In the genomic region with DNA sequence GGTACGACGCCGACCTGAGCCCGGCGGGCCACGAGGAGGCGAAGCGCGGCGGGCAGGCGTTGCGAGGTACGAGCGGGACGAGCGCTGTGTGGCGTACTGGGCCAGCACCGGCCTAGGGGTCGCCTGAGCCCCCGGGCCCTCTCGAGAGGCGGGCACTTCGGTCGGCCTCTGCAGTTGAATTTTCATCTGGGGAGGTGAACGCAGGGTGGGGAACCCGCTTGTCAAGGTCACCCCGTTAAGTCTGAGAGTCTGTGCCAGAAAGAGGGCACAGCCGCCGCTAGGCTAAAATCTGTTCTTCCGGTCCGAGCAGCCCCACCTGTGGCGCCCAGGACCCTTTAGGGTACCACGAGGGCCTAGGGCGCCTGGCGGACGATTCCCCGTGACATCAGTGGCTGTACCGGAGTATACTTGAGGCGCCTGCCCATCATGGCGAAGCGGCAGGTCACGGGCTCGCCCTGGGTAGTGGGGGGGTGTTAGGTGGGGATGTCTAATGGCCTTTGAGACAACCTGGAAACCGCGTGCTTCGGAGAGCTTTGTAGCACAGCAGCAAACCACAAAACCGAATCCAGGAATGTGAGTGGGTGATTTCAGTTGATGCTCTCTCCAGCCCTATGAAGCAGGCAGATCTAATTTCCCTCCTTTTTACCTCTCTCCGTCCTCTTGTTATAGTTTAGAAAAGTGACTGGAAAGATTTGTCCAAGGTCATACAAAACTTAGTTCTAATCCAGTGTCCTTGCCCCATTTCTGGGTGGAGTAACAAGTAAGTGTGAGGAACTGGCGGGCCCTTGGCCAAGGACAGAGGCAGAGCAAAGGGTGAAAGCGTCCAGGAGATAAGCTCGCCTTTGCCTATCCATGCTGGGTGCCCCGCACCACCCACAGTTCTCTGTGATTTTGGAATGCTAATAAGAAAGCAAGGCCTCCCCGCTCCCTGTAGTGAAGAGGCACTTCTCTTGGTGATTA, we compare ENCODE assay signal across 8 mouse cellular contexts. TPM values are rescaled to one million over a fixed set of nuclear protein-coding genes. Genes with fewer than 3 reads are reported as not detected.
A peak's percentile ranks its signal among the peaks of the same experiment; 100 is the strongest.
DNase-seq lines count a peak whose midpoint lies in the region; ATAC-seq and TF ChIP-seq lines count a peak whose summit lies in the region.

No protein-coding gene starts in this region.

- TF ChIP-seq POLR2A in CH12.LX (IDR thresholded peaks at IDR 0.05; ENCODE audit: low read depth, low read length), result no peak

- H3K27me3 ChIP-seq in CH12.LX (replicated peaks), result no peaks in the 10 kb centered on the region
- H3K27me3 ChIP-seq in embryonic facial prominence, embryonic 11.5 days (ENCODE audit: control insufficient read depth, insufficient read depth, low read length), result no peaks in the 10 kb centered on the region
- H3K27me3 ChIP-seq in heart, embryonic 14.5 days (ENCODE audit: control insufficient read depth, insufficient read depth, low read length), result no peaks in the 10 kb centered on the region
- H3K27me3 ChIP-seq in kidney, postnatal 0 days (ENCODE audit: insufficient read depth, low read length), result no peaks in the 10 kb centered on the region
- H3K27me3 ChIP-seq in lung, embryonic 14.5 days (ENCODE audit: insufficient read depth, low read length), result no peaks in the 10 kb centered on the region

- H3K4me2 ChIP-seq in CH12.LX (ENCODE audit: insufficient read depth, low read depth, poor library complexity, severe bottlenecking), result peak overlapping the region; percentile 98
- peak overlapping the region; percentile 44 for H3K4me2 ChIP-seq in embryonic facial prominence, embryonic 11.5 days (ENCODE audit: low read depth, low read length)
- H3K4me2 ChIP-seq in heart, embryonic 14.5 days (ENCODE audit: low read length), result peak overlapping the region; percentile 77
- H3K4me2 ChIP-seq in kidney, postnatal 0 days (ENCODE audit: low read length), result peak overlapping the region; percentile 88
- H3K4me2 ChIP-seq in lung, embryonic 14.5 days, result peak overlapping the region; percentile 76

- H3K4me1 ChIP-seq in CH12.LX (ENCODE audit: control insufficient read depth in 1 of 2, insufficient read depth in 2 of 2), result peaks cover 6 to 20% of the 10 kb centered on the region in 2 experiments; a peak in 2 of 4 replicates
- peaks cover 3% of the 10 kb centered on the region; the same call in 1 of the 2 replicates for H3K4me1 ChIP-seq in embryonic facial prominence, embryonic 11.5 days (ENCODE audit: control insufficient read depth, insufficient read depth, low read length)
- H3K4me1 ChIP-seq in heart, embryonic 14.5 days (ENCODE audit: control insufficient read depth in 2 of 2, insufficient read depth in 2 of 2, low read length in 2 of 2), result peaks cover 5 to 16% of the 10 kb centered on the region in 2 experiments
- H3K4me1 ChIP-seq in kidney, postnatal 0 days (replicated peaks; ENCODE audit: insufficient read depth, low read length), result peaks cover 17% of the 10 kb centered on the region
- no peaks in the 10 kb centered on the region; the same call in 1 of the 2 replicates for H3K4me1 ChIP-seq in lung, embryonic 14.5 days (ENCODE audit: insufficient read depth)

- peaks cover 42% of the 10 kb centered on the region for H3K79me2 ChIP-seq in CH12.LX (replicated peaks; ENCODE audit: control insufficient read depth, extremely low read depth, insufficient read depth, poor library complexity, severe bottlenecking)

- no peak for TF ChIP-seq RAD21 in CH12.LX (IDR thresholded peaks at IDR 0.05; ENCODE audit: low read depth, low read length)

- TF ChIP-seq EP300 in CH12.LX (IDR thresholded peaks at IDR 0.05; ENCODE audit: low read length), result no peak

- dilution Hi-C loops in CH12.LX (cut with MboI; ENCODE audit: extremely low pct_ligation_motif_present, extremely low pct_unique_long_range_greater_than_20kb, low sequenced_read_pairs), result no loop called here

- no peaks in the 10 kb centered on the region for H3K9me3 ChIP-seq in CH12.LX (replicated peaks; ENCODE audit: low read length)
- H3K9me3 ChIP-seq in embryonic facial prominence, embryonic 11.5 days (replicated peaks; ENCODE audit: control insufficient read depth, low read length), result no peaks in the 10 kb centered on the region
- H3K9me3 ChIP-seq in heart, embryonic 14.5 days (ENCODE audit: control insufficient read depth, low read length), result no peaks in the 10 kb centered on the region
- H3K9me3 ChIP-seq in kidney, postnatal 0 days (replicated peaks; ENCODE audit: low read length), result no peaks in the 10 kb centered on the region
- H3K9me3 ChIP-seq in lung, embryonic 14.5 days (ENCODE audit: low read depth, low read length), result no peaks in the 10 kb centered on the region

- DNase-seq in CH12.LX (ENCODE audit: extremely low read depth), result no peak
- peak; percentile 81 for DNase-seq in adrenal gland, adult 8-10 months
- DNase-seq in embryonic facial prominence, embryonic 11.5 days (ENCODE audit: low spot score), result peak; percentile 45
- peak; percentile 50 for DNase-seq in kidney, postnatal 0 days (ENCODE audit: low spot score)
- peak; percentile 36 for DNase-seq in lung, embryonic 14.5 days
- DNase-seq in ovary, postnatal 36 days (ENCODE audit: low spot score), result peak; percentile 62

- WGBS in embryonic facial prominence, embryonic 11.5 days, result under 1% methylated on average over 41 of the region's 53 CpGs
- WGBS in heart, embryonic 14.5 days, result 2% methylated on average over 50 of the region's 53 CpGs
- under 1% methylated on average over 53 of the region's 53 CpGs for WGBS in kidney, postnatal 0 days
- under 1% methylated on average over 50 of the region's 53 CpGs for WGBS in lung, embryonic 14.5 days

- H3K9ac ChIP-seq in CH12.LX (ENCODE audit: insufficient read depth, low read depth), result peak overlapping the region; percentile 80
- H3K9ac ChIP-seq in embryonic facial prominence, embryonic 11.5 days (replicated peaks; ENCODE audit: low read length), result peak overlapping the region; percentile 82
- peak overlapping the region; percentile 100 for H3K9ac ChIP-seq in heart, embryonic 14.5 days (ENCODE audit: low read length)
- peak overlapping the region; percentile 68 for H3K9ac ChIP-seq in kidney, postnatal 0 days (ENCODE audit: low read depth, low read length)
- peak overlapping the region; percentile 97 for H3K9ac ChIP-seq in lung, embryonic 14.5 days

- peak overlapping the region; percentile 53 for H3K27ac ChIP-seq in CH12.LX (ENCODE audit: insufficient read depth, low read depth)
- peak overlapping the region; percentile 43; the same call in 1 of the 2 replicates for H3K27ac ChIP-seq in embryonic facial prominence, embryonic 11.5 days (replicated peaks; ENCODE audit: low read depth, low read length)
- H3K27ac ChIP-seq in heart, embryonic 14.5 days (replicated peaks in 1 of 2; ENCODE audit: control insufficient read depth in 1 of 2, insufficient read depth in 1 of 2, low read depth in 2 of 2, low read length in 2 of 2), result peak overlapping the region; percentile 97 to 98
- H3K27ac ChIP-seq in kidney, postnatal 0 days, result peak overlapping the region; percentile 42
- H3K27ac ChIP-seq in lung, embryonic 14.5 days (ENCODE audit: low read depth), result peak overlapping the region; percentile 90

- peak overlapping the region; percentile 78 to 99 (median 96) for H3K4me3 ChIP-seq in CH12.LX (replicated peaks in 1 of 3; ENCODE audit: low read depth in 2 of 3, low read length in 2 of 3, poor library complexity in 1 of 3)
- peak overlapping the region; percentile 63 for H3K4me3 ChIP-seq in embryonic facial prominence, embryonic 11.5 days (ENCODE audit: low read depth, low read length)
- H3K4me3 ChIP-seq in heart, embryonic 14.5 days (ENCODE audit: control insufficient read depth in 1 of 2, insufficient read depth in 1 of 2, low read depth in 1 of 2, low read length in 2 of 2), result peak overlapping the region; percentile 98 to 99
- peak overlapping the region; percentile 82 for H3K4me3 ChIP-seq in kidney, postnatal 0 days (replicated peaks; ENCODE audit: low read depth, low read length)
- peak overlapping the region; percentile 95 for H3K4me3 ChIP-seq in lung, embryonic 14.5 days (ENCODE audit: low read depth, low read length)

- peak; percentile 75 for ATAC-seq in embryonic facial prominence, embryonic 11.5 days (replicated peaks; ENCODE audit: insufficient number of reproducible peaks, low FRiP score, low TSS enrichment, low read depth)
- ATAC-seq in heart, embryonic 14.5 days (ENCODE audit: insufficient number of reproducible peaks, insufficient read depth, low FRiP score, low read depth), result peak; percentile 62
- ATAC-seq in kidney, postnatal 0 days (replicated peaks; ENCODE audit: low FRiP score, low read depth), result peak; percentile 18
- ATAC-seq in lung, embryonic 14.5 days (ENCODE audit: insufficient read depth), result peak; percentile 71
- no peak for ATAC-seq in granulocyte monocyte progenitor cell, adult 5-6 weeks (replicated peaks; ENCODE audit: poor library complexity, severe bottlenecking)

- TF ChIP-seq CTCF in CH12.LX (conservative IDR thresholded peaks at IDR 0.05 in 1 of 2, IDR thresholded peaks at IDR 0.05 in 1 of 2; ENCODE audit: low read depth in 2 of 2, low read length in 2 of 2), result no peak
- no peak for TF ChIP-seq CTCF in kidney, postnatal 0 days (IDR thresholded peaks at IDR 0.05; ENCODE audit: low read depth)
- no peak for TF ChIP-seq CTCF in lung, embryonic 14.5 days (IDR thresholded peaks at IDR 0.05; ENCODE audit: low read depth)

- H3K36me3 ChIP-seq in CH12.LX (replicated peaks in 1 of 2; ENCODE audit: control insufficient read depth in 1 of 2, insufficient read depth in 1 of 2, low read length in 1 of 2), result peaks cover 23 to 36% of the 10 kb centered on the region in 2 experiments
- H3K36me3 ChIP-seq in embryonic facial prominence, embryonic 11.5 days (replicated peaks; ENCODE audit: control insufficient read depth, insufficient read depth, low read depth, low read length), result peaks cover 6% of the 10 kb centered on the region; the same call in 1 of the 2 replicates
- H3K36me3 ChIP-seq in heart, embryonic 14.5 days (ENCODE audit: control insufficient read depth, insufficient read depth, low read length), result peaks cover 35% of the 10 kb centered on the region
- H3K36me3 ChIP-seq in kidney, postnatal 0 days (ENCODE audit: insufficient read depth, low read length), result peaks cover 20% of the 10 kb centered on the region
- peaks cover 34% of the 10 kb centered on the region for H3K36me3 ChIP-seq in lung, embryonic 14.5 days (ENCODE audit: insufficient read depth)

- in situ Hi-C loops in CH12.LX (cut with MboI; ENCODE audit: low pct_ligation_motif_present, low pct_unique_long_range_greater_than_20kb, low sequenced_read_pairs), result no loop called here

RNA-seq across cellular contexts. Expression of gene Pgam1, which starts 0.7 kb away (rescaled TPM):
- total RNA-seq in CH12.LX (2012; rRNA removed) (736 and 928 TPM in 2 replicates), CH12.LX (2014; rRNA removed) (1,480 and 1,507 TPM in 2 replicates)
- polyA plus RNA-seq in CH12.LX (2012; ENCODE audit: insufficient read length, low read depth), result 870 and 932 TPM in 2 replicates
- 100 to 1,000 TPM; 650 to 931 (median 818) TPM for total RNA-seq in adrenal gland, adult 8-10 months (2022)
- 787 and 839 TPM in 2 replicates for polyA plus RNA-seq in embryonic facial prominence, embryonic 11.5 days (2014; fragmentation: Nextera tagmentation; extraction: Ambion mirVana)
- polyA plus RNA-seq in heart, embryonic 14.5 days (2014; fragmentation: Nextera tagmentation; extraction: Ambion mirVana), result 787 and 805 TPM in 2 replicates
- 488 and 525 TPM in 2 replicates for polyA plus RNA-seq in kidney, postnatal 0 days (2015; fragmentation: Nextera tagmentation; extraction: Ambion mirVana)
- polyA plus RNA-seq in lung, embryonic 14.5 days (2014; fragmentation: Nextera tagmentation; extraction: Ambion mirVana), result 662 and 692 TPM in 2 replicates
- total RNA-seq in granulocyte monocyte progenitor cell, adult 5-6 weeks (2014; fragmentation: Nextera tagmentation), result 865 and 869 TPM in 2 replicates
- total RNA-seq in granulocyte monocyte progenitor cell, adult 5-6 weeks (2017), result 502 and 504 TPM in 2 replicates

RNA-seq across cellular contexts. Expression of gene Rrp12, which starts 16.4 kb away (rescaled TPM):
- 42.5 and 58.0 TPM in 2 replicates for total RNA-seq in CH12.LX (2012; rRNA removed)
- total RNA-seq in CH12.LX (2014; rRNA removed), result 20.1 and 22.0 TPM in 2 replicates
- polyA plus RNA-seq in CH12.LX (2012; ENCODE audit: insufficient read length, low read depth), result 62.4 and 64.3 TPM in 2 replicates
- 10 to 100 TPM; 15.8 to 17.9 (median 17.0) TPM for total RNA-seq in adrenal gland, adult 8-10 months (2022)
- 14.0 and 14.5 TPM in 2 replicates for polyA plus RNA-seq in embryonic facial prominence, embryonic 11.5 days (2014; fragmentation: Nextera tagmentation; extraction: Ambion mirVana)
- polyA plus RNA-seq in heart, embryonic 14.5 days (2014; fragmentation: Nextera tagmentation; extraction: Ambion mirVana), result 5.8 and 6.4 TPM in 2 replicates
- polyA plus RNA-seq in kidney, postnatal 0 days (2015; fragmentation: Nextera tagmentation; extraction: Ambion mirVana), result 7.9 and 9.3 TPM in 2 replicates
- polyA plus RNA-seq in lung, embryonic 14.5 days (2014; fragmentation: Nextera tagmentation; extraction: Ambion mirVana), result 13.6 and 15.6 TPM in 2 replicates
- 14.8 and 22.3 TPM in 2 replicates for total RNA-seq in granulocyte monocyte progenitor cell, adult 5-6 weeks (2014; fragmentation: Nextera tagmentation)
- total RNA-seq in granulocyte monocyte progenitor cell, adult 5-6 weeks (2017), result 18.1 and 20.1 TPM in 2 replicates

RNA-seq across cellular contexts. Expression of gene Exosc1, which starts 20.8 kb away (rescaled TPM):
- 56.6 and 70.0 TPM in 2 replicates for total RNA-seq in CH12.LX (2012; rRNA removed)
- 68.6 and 72.6 TPM in 2 replicates for total RNA-seq in CH12.LX (2014; rRNA removed)
- polyA plus RNA-seq in CH12.LX (2012; ENCODE audit: insufficient read length, low read depth), result 109 TPM in 2 replicates
- total RNA-seq in adrenal gland, adult 8-10 months (2022), result 10 to 100 TPM; 26.6 to 34.0 (median 30.8) TPM
- 80.3 and 82.4 TPM in 2 replicates for polyA plus RNA-seq in embryonic facial prominence, embryonic 11.5 days (2014; fragmentation: Nextera tagmentation; extraction: Ambion mirVana)
- 40.8 and 42.0 TPM in 2 replicates for polyA plus RNA-seq in heart, embryonic 14.5 days (2014; fragmentation: Nextera tagmentation; extraction: Ambion mirVana)
- polyA plus RNA-seq in kidney, postnatal 0 days (2015; fragmentation: Nextera tagmentation; extraction: Ambion mirVana), result 69.3 and 70.2 TPM in 2 replicates
- polyA plus RNA-seq in lung, embryonic 14.5 days (2014; fragmentation: Nextera tagmentation; extraction: Ambion mirVana), result 84.5 and 93.0 TPM in 2 replicates
- total RNA-seq in granulocyte monocyte progenitor cell, adult 5-6 weeks (2014; fragmentation: Nextera tagmentation), result 62.5 and 87.5 TPM in 2 replicates
- total RNA-seq in granulocyte monocyte progenitor cell, adult 5-6 weeks (2017), result 69.5 and 82.4 TPM in 2 replicates

RNA-seq across cellular contexts. Expression of gene Zdhhc16, which starts 20.9 kb away (rescaled TPM):
- total RNA-seq in CH12.LX (2012; rRNA removed) (45.5 and 49.6 TPM in 2 replicates), CH12.LX (2014; rRNA removed) (29.9 and 30.3 TPM in 2 replicates)
- polyA plus RNA-seq in CH12.LX (2012; ENCODE audit: insufficient read length, low read depth), result 51.1 and 54.3 TPM in 2 replicates
- total RNA-seq in adrenal gland, adult 8-10 months (2022), result 10 to 100 TPM; 29.5 to 40.7 (median 34.8) TPM
- 64.0 and 71.1 TPM in 2 replicates for polyA plus RNA-seq in embryonic facial prominence, embryonic 11.5 days (2014; fragmentation: Nextera tagmentation; extraction: Ambion mirVana)
- polyA plus RNA-seq in heart, embryonic 14.5 days (2014; fragmentation: Nextera tagmentation; extraction: Ambion mirVana), result 42.3 and 47.8 TPM in 2 replicates
- 70.0 and 73.4 TPM in 2 replicates for polyA plus RNA-seq in kidney, postnatal 0 days (2015; fragmentation: Nextera tagmentation; extraction: Ambion mirVana)
- polyA plus RNA-seq in lung, embryonic 14.5 days (2014; fragmentation: Nextera tagmentation; extraction: Ambion mirVana), result 73.4 and 80.8 TPM in 2 replicates
- 77.4 and 78.5 TPM in 2 replicates for total RNA-seq in granulocyte monocyte progenitor cell, adult 5-6 weeks (2014; fragmentation: Nextera tagmentation)
- total RNA-seq in granulocyte monocyte progenitor cell, adult 5-6 weeks (2017), result 42.4 and 47.2 TPM in 2 replicates

Comparison
In these comparisons a context has a peak if more than half of its experiments do, and no peak if none do; other contexts are left out.
1. H3K27ac ChIP-seq: peak in every context shown above with its lines; median percentile 98 in heart, embryonic 14.5 days; 90 in lung, embryonic 14.5 days; 53 in CH12.LX; 43 in embryonic facial prominence, embryonic 11.5 days; 42 in kidney, postnatal 0 days.
2. H3K4me2 ChIP-seq: peak in every context shown above with its lines; median percentile 98 in CH12.LX; 88 in kidney, postnatal 0 days; 77 in heart, embryonic 14.5 days; 76 in lung, embryonic 14.5 days; 44 in embryonic facial prominence, embryonic 11.5 days.